Mouse (Mus musculus): ENCODE measurements at regions not wholly inside any gene's neighbourhood (a gene's known extent, or its start where the extent isn't known, plus 50 kb on each side); places are given as distances from the start of the nearest gene placed in this dataset.
A peak's percentile ranks its signal among the peaks of the same experiment; 100 is the strongest.

DNA sequence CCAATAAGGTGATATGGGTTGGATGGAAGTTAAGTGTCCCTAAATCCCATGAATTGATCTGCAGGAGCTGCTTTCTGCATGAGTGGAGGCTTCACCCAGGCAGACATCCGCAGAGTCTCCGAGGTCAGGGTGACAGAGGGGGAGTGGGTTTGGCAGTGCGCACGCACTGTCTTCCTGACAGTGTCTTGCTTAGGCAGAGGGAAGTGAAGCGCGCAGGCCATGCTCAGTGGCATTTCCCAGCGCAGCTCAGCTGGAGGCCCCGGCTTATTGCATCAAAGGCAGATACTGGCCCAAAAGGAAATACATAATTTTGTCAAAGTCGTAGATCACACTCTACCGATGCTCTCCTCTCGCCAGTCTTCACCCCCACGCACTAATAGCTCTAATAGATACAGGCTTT lies 252.7 kb upstream of the Dnajc24 start:
- ATAC-seq (replicated peaks; ENCODE audit: low FRiP score, low TSS enrichment, poor library complexity, severe bottlenecking) = no peak

DNA sequence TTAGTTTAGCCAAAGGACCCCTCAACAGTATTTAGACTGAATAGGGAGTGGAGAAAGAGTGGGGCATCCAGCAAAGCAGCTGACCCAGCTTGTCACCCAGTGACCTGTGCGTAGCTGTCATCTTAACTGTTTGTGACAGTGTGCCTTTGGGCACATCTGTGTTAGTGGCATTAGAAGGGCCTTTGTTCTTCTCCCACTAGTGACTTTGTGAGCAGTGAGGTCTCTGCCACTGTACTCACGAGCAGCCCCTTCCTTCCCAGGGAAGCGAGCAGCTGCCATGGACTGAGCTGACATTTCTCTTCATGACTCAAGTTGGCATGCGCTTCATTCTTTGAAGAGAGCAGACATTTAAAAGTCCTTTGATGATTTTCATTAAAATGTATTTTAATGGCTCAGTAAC lies 231.0 kb upstream of the Dnajc24 start:
- ATAC-seq (replicated peaks; ENCODE audit: low FRiP score, low TSS enrichment, poor library complexity, severe bottlenecking) = no peak

DNA sequence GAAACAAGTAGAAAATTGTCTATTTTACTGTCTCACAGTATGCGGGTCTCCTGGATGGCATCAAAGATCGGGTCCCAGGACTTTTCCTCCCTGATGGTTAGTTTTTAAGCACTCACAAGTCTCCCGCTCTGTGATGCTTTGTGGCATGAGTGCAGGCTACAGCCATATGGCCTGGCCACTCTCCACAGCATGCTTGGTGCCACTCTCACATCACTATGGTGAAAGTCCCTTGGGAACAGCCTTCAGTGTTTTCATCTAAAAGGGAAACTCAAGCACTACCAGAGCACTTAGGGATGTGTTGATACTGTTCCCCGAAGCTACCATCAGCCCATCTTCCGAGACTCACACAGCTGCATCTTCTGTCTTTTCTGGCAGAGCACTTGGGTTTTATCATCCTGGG lies 227.8 kb upstream of the Dnajc24 start:
- no peak for ATAC-seq (replicated peaks; ENCODE audit: low FRiP score, low TSS enrichment, poor library complexity, severe bottlenecking)

DNA sequence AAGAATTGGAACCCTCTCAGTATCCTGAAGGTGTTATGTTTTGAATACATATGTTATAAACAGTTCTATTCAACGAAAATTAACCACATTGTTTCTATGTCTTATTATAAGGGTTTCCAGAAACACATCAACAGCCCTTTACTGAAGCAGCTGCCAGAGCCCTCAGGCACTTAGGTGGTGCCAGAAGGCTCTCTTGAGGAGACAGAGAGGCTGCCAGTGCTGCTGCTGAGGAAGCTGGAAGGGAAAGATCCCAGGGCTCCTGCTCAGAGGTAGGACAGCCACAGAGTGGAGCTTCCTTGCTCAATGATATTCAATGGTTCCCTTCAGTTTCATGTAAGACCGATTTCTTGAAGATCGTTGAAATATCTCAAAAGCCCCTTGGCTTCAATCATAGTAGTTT lies 226.7 kb upstream of the Dnajc24 start:
- ATAC-seq (replicated peaks; ENCODE audit: low FRiP score, low TSS enrichment, poor library complexity, severe bottlenecking) = no peak

DNA sequence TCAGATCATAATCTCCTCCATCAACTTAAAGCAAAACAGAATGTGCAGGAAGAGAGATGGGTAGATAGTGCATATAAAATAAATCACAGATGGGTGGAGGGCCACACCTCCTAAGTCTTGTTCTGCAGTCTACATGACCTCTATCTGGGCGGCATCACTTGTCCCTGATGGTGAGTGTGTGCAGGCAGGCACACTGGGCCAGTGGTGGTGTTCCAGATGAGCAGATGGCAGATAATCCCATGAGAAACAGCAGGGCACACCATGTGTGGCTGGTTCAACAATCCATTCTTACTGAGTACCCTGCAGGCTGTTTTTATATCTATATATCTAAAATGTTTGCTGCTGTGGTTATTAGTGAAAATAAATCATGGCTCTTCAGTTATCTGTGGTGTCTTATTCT lies 224.9 kb upstream of the Dnajc24 start:
- ATAC-seq (replicated peaks; ENCODE audit: low FRiP score, low TSS enrichment, poor library complexity, severe bottlenecking) = no peak

DNA sequence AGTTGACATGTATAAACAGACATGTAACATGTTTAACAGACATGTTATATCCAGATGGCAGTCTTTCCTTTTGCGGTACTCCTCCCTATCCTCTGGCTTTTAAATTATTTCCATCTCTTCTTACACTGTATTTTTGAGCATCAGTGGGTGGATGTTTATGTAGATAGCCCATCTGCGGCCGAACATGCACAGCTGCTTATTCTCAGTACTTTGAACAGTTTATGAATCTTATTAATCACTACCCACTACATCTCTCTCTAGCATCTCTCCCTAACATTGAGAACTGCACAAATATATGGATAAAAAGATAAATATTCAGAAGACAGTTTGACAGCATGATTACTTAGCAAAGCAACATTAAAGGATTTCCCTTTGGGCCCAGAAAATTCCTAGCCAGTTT lies 212.8 kb upstream of the Dnajc24 start:
- no peak for ATAC-seq (replicated peaks; ENCODE audit: low FRiP score, low TSS enrichment, poor library complexity, severe bottlenecking)

DNA sequence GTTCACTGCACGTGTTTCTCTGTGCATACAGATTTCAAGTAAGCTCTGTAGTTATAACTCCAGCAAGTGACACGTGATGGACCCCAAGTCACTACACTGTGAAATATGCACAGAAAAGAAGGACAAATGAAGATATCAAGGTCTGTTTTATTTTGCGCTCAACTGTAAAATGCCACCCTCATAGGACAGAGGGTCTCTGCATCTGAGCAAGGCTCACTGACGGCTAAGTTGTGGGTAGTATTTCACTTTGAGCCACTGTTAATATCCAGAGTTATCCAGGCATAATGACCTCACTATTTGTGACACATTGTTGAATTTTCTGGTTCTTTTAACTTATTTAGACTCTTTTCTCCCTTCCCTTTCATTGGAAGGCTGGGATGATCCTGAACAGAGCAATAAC lies 210.4 kb upstream of the Dnajc24 start:
- ATAC-seq (replicated peaks; ENCODE audit: low FRiP score, low TSS enrichment, poor library complexity, severe bottlenecking) = no peak

DNA sequence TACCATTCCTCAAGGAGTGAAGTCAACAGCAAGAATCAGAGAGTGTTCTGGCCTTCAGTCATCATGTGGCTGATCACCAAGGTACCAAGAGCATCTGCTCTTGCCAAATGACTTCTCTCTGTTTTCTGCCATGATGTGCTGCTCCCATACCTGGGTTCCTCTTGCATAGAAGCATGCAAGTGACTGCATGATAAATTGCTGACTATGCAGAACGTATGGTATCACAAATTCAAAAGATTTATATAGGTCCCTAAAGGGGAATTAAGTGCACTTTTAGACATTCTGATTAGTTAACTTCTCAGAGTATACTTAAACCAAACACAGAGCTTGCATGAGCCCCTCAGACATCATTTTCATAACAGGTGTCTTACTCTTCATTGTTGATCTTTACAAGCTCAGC lies 207.4 kb upstream of the Dnajc24 start:
- no peak for ATAC-seq (replicated peaks; ENCODE audit: low FRiP score, low TSS enrichment, poor library complexity, severe bottlenecking)

DNA sequence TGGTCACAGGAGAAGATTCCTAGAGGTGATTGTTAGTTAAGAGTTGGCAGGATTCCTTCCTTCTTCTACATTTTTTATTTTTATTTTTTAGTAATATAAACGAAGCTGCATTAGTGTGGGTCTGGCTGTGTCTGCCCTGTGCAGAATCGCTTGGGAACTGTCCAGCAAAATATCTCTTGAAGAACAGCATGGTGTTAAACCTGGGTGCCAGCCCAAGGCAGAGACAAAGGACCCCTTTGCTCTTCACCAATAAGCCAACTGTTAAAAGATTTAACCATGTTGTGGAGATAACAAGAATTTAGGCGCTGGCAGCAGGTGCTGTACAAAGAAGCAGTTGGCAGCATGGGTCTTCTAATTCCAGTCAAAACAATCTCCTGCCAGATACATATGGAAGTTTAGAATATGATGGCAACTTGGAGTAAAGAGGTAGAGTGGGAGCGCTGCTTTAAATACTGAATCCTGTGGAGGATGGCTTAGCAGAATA lies 205.5 kb upstream of the Dnajc24 start:
- ATAC-seq (replicated peaks; ENCODE audit: low FRiP score, low TSS enrichment, poor library complexity, severe bottlenecking) = no peak

DNA sequence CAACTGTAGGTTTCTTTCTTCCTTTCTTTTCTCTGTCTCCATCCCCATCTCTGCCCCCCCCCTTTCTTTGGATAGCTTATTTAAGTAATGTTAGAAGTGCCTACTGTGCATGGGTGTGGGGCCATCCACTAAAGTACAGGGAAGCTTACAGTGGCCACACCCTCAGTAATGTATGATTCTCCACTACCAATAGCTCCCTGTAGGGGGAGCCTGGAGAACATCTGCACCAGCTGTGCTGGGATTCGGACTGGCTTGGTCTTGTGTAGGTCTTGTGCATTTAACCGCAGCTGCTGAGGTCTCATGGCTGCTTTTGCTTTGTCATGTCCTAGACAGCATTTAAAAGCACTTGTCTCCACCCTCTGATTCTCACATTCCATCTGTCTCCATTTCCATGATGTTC lies 196.8 kb upstream of the Dnajc24 start:
- ATAC-seq (replicated peaks; ENCODE audit: low FRiP score, low TSS enrichment, poor library complexity, severe bottlenecking) = peak; percentile 65

DNA sequence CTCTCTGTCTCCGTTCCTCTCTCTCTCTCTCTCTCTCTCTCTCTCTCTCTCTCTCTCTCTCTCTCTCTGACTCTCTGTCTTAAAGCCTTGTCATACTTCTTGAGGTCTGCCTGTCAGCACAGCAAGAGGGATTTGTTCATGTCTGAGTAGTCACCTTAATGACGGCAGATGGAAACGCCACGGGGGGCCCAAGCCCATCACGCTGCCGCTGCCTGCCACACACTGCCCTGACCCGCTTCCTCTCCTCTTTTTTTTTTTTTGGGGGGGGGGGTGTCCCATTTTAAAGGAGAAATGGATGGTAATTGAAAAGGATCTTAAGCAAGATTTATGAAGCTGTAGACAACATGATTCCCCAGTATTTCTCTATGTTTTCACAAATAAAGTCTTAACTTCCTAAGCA lies 191.8 kb upstream of the Dnajc24 start:
- no peak for ATAC-seq (replicated peaks; ENCODE audit: low FRiP score, low TSS enrichment, poor library complexity, severe bottlenecking)

DNA sequence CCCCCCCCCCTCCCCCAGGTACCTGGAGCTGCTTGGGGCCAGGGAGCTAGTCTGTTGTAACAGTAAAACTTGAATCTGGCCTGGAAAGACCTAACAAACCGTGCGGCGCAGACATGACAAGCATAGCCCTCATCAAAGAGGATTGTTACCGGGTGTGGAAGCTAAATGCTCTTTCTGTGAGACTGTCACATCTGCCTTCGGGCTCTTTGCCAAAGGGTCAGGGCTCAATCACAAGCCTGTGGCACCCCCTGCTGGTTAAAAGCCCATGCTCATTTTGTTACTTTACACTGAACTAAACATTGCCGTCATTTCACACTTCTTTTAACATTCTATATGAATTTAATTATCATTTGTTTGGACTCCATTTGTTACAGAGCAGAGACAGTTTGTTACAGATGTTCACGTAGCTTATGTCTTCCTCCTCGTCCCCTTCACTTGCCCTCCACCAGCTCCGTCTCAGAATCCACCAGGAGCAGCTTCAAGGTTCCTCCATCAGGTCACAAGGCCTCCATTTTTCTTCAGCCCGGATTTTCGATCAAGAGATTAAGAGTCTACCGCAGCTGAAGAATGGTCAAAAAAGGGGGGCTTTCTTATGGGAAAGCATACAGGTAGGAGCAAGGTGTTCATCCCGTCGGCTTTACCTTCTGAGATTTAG lies 191.1 kb upstream of the Dnajc24 start:
- 0 out of 2 replicates have a peak, but pooled peaks have one; percentile 55 for ATAC-seq (replicated peaks; ENCODE audit: low FRiP score, low TSS enrichment, poor library complexity, severe bottlenecking)

DNA sequence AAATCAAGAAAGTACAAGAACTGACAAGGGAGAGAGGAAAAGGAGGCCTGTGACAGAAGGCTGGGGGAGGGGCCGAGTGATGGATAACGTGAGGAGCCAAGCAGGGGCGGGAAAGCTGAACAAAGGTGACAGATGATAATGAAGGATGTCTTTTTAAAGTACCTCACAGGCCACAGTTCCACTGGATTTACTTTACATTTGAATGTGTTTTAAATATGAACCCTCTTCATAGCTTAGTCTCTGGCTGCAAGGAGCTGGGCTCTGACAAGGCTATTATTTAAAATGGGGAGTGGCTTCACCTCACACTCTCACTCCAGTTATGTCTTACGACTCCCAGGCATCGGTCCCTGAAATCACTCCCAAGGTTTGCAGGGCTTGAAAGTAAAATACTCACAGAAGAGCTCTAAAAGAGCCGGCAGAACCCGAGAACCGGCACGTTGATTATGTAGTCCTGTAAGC lies 190.6 kb upstream of the Dnajc24 start:
- no peak for ATAC-seq (replicated peaks; ENCODE audit: low FRiP score, low TSS enrichment, poor library complexity, severe bottlenecking)

DNA sequence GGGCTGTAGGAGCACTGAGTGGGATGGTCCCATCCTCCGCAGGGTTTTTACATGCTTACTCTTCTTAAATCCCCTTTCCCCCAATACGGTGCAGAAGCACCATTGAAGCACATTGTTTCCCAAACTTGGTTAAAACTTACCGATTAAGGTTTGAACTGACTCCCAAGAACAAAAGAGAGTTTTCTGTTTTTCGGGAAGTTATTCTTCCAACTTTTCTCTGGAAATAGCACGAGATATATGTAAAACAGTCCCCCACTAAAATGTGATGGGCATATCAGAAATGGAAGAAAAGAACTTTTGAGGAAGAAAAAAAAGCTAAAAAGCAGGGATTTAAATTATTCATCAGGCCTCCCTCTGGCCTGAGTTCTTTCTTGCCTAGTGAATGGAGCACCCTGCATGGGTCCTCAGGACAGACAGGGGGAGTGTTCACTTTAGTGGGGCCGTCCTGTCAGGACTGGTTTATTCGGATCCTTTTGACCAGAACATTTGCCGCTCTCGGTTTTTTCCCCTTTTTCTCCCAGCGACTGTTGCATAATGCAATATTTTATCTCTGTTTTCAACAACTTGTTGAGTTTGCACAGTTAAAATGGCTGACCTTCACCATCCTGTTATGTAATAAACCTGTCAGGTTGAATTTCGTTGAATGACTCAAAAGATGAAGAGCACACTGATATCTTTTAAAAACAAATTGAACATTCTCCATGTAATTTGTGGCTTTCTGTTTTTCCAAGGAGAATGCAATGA lies 187.4 kb upstream of the Dnajc24 start:
- no peak for ATAC-seq (replicated peaks; ENCODE audit: low FRiP score, low TSS enrichment, poor library complexity, severe bottlenecking)

DNA sequence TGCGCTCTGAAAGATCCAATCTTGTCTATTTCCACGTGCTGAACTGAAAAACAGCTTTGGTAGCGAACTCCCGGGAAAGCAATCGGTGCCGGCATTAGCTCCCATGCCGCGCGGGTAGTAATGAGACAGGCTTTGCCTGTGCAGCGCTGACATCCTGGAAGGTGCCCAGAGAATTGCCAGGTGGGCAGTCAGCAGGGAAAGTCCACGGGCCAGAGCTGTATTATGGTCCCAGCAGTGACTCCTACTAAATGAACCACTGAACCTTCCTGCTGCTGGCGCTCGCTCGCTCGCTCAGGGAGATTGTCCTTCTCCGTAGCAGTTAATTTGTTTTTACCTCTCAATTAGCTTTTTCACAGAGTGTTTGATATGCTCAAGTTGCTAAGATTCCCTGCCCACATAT lies 180.3 kb upstream of the Dnajc24 start:
- no peak for ATAC-seq (replicated peaks; ENCODE audit: low FRiP score, low TSS enrichment, poor library complexity, severe bottlenecking)

DNA sequence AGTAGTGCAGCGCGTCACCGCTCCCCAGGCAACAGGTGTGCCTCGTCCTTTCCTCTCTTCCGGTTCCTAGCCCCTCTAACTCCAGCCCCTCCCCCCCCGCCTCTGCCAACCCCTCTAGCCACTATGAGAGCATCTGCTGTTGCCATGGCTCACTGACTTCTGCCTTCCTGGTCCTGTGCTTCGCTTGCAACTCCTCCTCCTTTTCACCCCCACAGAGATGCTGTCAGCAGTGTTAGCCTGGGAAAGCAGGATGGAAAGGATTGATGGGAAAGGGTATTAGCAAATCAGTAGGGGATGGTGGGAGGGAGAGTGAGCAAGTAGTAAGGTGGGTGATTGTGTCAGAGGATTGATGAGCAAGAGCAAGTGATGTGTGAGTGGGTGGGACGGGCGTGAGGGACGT lies 178.7 kb upstream of the Dnajc24 start:
- no peak for ATAC-seq (replicated peaks; ENCODE audit: low FRiP score, low TSS enrichment, poor library complexity, severe bottlenecking)

DNA sequence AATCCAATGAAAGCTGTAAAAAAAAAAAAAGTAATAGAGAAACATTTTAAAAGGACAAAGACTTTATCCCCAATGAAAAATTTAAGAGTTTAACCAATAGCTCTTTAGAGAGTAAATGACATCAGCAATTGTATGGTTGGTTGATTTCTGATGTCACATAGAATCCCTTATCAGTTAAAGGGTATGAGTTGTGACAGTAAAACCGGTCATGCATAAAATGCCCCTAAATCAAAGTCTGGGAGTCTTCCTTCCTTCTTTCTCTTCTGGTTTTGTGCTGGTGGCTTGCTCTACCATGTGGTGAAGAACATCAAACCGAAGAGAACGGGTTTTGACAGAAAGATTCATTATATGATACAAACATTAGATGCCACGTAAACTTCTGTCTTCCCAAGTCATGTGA lies 159.3 kb upstream of the Dnajc24 start:
- ATAC-seq (replicated peaks; ENCODE audit: low FRiP score, low TSS enrichment, poor library complexity, severe bottlenecking) = no peak

DNA sequence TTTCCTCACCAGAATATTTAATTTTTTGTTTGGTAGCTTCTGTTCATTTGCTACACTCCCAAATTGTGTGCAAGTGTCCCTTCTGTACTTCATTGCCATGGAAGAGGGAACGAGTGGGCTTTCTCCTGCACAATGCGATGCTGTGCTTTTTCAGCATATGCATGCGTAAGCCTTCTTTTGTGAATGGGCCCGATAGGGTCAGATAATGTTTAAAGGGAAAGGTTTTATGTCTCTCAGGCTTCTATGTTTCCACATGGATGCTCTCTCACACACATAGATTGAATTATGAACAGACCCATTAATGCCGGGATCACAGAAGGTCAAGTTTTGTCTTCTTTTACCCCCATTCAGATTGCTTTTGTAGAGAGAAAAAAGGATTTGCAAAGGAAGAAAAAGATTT lies 158.5 kb upstream of the Dnajc24 start:
- ATAC-seq (replicated peaks; ENCODE audit: low FRiP score, low TSS enrichment, poor library complexity, severe bottlenecking) = no peak

DNA sequence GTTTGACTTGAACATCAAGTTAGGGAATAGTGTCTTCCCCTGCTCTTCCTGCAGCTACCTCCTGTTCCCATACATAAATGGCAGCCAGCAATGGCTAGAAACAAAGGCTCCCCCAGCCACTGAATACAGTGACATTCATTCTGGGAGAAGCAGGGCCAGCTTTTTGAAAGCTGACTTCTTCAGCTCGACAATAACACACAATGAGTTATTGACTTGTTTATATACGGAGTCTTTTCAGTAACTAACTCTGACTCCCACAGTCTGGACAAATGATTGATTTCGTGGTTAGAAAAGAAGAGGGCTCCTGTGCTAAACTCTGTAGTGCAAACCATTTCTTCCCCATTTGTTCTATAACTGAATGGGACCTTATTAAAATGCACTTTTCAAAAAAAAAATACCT lies 146.4 kb upstream of the Dnajc24 start:
- no peak for ATAC-seq (replicated peaks; ENCODE audit: low FRiP score, low TSS enrichment, poor library complexity, severe bottlenecking)

DNA sequence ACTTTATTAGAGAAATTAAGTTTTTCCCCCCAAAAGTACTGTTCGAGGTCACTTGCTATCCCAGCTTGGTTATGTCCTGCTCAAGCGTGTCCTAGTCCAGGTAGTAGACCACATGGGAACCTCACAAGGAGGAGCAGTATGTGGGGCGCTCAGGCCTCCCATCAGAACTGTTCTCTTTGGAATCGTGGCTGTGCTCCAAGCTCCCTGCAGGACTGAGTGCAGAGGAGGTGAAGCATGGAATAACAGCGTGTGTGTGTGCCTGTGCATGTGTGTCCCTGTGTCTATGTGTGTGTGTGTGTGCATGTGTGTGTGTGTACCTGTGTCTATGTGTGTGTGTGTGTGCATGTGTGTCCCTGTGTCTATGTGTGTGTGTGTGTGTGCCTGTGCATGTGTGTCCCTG lies 137.6 kb upstream of the Dnajc24 start:
- ATAC-seq (replicated peaks; ENCODE audit: low FRiP score, low TSS enrichment, poor library complexity, severe bottlenecking) = no peak

DNA sequence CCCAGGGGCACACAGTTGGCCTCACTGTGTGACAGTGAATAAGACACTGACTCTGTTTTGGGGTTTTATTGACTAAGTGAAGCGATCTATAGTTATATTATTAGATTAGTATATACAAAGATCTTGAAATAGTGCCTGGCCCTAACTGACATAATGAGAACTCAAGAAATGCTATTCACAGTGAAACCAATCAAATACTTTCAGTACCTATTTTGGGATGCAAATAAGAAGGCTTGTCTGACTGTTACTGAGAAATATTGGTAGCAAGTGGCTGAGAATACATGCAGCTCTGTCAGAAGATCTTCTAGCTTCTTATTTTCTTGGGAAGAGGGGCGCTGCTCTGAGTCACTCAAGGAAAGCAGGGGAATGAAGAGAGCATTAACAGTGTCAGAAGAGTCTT lies 97.7 kb upstream of the Dnajc24 start:
- ATAC-seq (replicated peaks; ENCODE audit: low FRiP score, low TSS enrichment, poor library complexity, severe bottlenecking) = no peak
